Mouse (Mus musculus) liver, embryonic 11.5 days (tissue): Measurements from ENCODE around the gene Hagh. TPM values are rescaled to one million over a fixed set of nuclear protein-coding genes. Genes with fewer than 3 reads are reported as not detected.

Source experiments
- polyA plus RNA-seq: library from polyadenylated mRNA; unstranded; fragments of >200 nt; fragmentation: Nextera tagmentation; extraction: Ambion mirVana; gene quantifications from 2 replicates; pipeline ENCODE4 v1.2.1, GENCODE M21; 2014

Hagh gene
- polyA plus RNA-seq, 1 experiment from 2014 or later, result 56.3 TPM

Other genes starting within 250 kb of the Hagh start
- gene Tsc2, start 207.5 kb upstream of the Hagh start, polyA plus RNA-seq, result 53.5 and 55.2 TPM in 2 replicates
- gene Nthl1, start 207.5 kb upstream of the Hagh start, polyA plus RNA-seq, result 21.0 and 23.7 TPM in 2 replicates
- 23.6 and 25.1 TPM in 2 replicates for gene Slc9a3r2, start 189.8 kb upstream of the Hagh start, polyA plus RNA-seq
- 0.31 and 0.47 TPM in 2 replicates for gene Npw, start 181.7 kb upstream of the Hagh start, polyA plus RNA-seq
- 37.4 and 38.3 TPM in 2 replicates for gene Zfp598, start 170.5 kb upstream of the Hagh start, polyA plus RNA-seq
- gene Syngr3, start 150.2 kb upstream of the Hagh start, polyA plus RNA-seq, result 0.26 and 0.49 TPM in 2 replicates
- 64.2 and 74.7 TPM in 2 replicates for gene Gfer, start 144.0 kb upstream of the Hagh start, polyA plus RNA-seq
- gene Noxo1, start 143.9 kb upstream of the Hagh start, polyA plus RNA-seq, result 0.56 and 0.58 TPM in 2 replicates
- gene Tbl3, start 132.5 kb upstream of the Hagh start, polyA plus RNA-seq, result 102 and 109 TPM in 2 replicates
- gene Rnf151, start 122.1 kb upstream of the Hagh start, polyA plus RNA-seq, result 0.25 and 0.27 TPM in 2 replicates
- gene Rps2, start 122.0 kb upstream of the Hagh start, polyA plus RNA-seq, result 2,083 and 2,225 TPM in 2 replicates
- gene Ndufb10, start 115.7 kb upstream of the Hagh start, polyA plus RNA-seq, result 301 and 321 TPM in 2 replicates
- not detected in 2 replicates for gene Rpl3l, start 112.3 kb upstream of the Hagh start, polyA plus RNA-seq
- gene Msrb1, start 103.5 kb upstream of the Hagh start, polyA plus RNA-seq, result 30.7 and 31.0 TPM in 2 replicates
- gene Hs3st6, start 87.2 kb upstream of the Hagh start, polyA plus RNA-seq, result 0.41 and 0.45 TPM in 2 replicates
- 1.9 and 3.0 TPM in 2 replicates for gene Meiob, start 35.9 kb upstream of the Hagh start, polyA plus RNA-seq
- gene Fahd1, start 10.2 kb downstream of the Hagh start, polyA plus RNA-seq, result 38.3 and 38.6 TPM in 2 replicates
- gene Igfals, start 25.9 kb downstream of the Hagh start, polyA plus RNA-seq, result 4.3 and 4.9 TPM in 2 replicates
- 123 and 135 TPM in 2 replicates for gene Nubp2, start 46.2 kb downstream of the Hagh start, polyA plus RNA-seq
- gene Spsb3, start 46.5 kb downstream of the Hagh start, polyA plus RNA-seq, result 35.0 and 40.9 TPM in 2 replicates
- 21.9 and 23.4 TPM in 2 replicates for gene Eme2, start 54.9 kb downstream of the Hagh start, polyA plus RNA-seq
- 123 and 129 TPM in 2 replicates for gene Mrps34, start 55.0 kb downstream of the Hagh start, polyA plus RNA-seq
- gene Nme3, start 56.4 kb downstream of the Hagh start, polyA plus RNA-seq, result 70.5 and 76.3 TPM in 2 replicates
- 19.8 and 28.0 TPM in 2 replicates for gene Mapk8ip3, start 96.8 kb downstream of the Hagh start, polyA plus RNA-seq
- 164 and 168 TPM in 2 replicates for gene Jpt2, start 120.5 kb downstream of the Hagh start, polyA plus RNA-seq
- 9.5 and 11.8 TPM in 2 replicates for gene Cramp1l, start 175.6 kb downstream of the Hagh start, polyA plus RNA-seq
- 51.6 and 55.3 TPM in 2 replicates for gene Ift140, start 175.9 kb downstream of the Hagh start, polyA plus RNA-seq
- gene Tmem204, start 243.4 kb downstream of the Hagh start, polyA plus RNA-seq, result 8.5 and 10.1 TPM in 2 replicates